Mouse (Mus musculus) kidney, embryonic 16.5 days (tissue): Measurements from ENCODE around the gene Dusp11. TPM values are rescaled to one million over a fixed set of nuclear protein-coding genes. Genes with fewer than 3 reads are reported as not detected.
"Not testable (repeated sequence)": the region's sequence is repeated elsewhere in the genome, so short reads cannot be mapped to it uniquely, and the experiment has no call there.

Source experiments
- ATAC-seq: fragments of 200-750 bp; cut with Nextera tagmentation; 2 replicates; pipeline ENCODE4 v1.8.0; 2017; ENCODE audit warnings: moderate TSS enrichment; ENCODE audit not compliant: low FRiP score, low TSS enrichment
- H3K27ac ChIP-seq: fragments of 300-500 bp; sonication (generic); 2 replicates; pipeline ENCODE4 v1.5.1; 2014; ENCODE audit warnings: low read length
- H3K27me3 ChIP-seq: fragments of 300-500 bp; sonication (generic); 2 replicates; pipeline ENCODE4 v1.6.1; 2014; ENCODE audit warnings: low read length, control low read depth, mixed read lengths; ENCODE audit not compliant: insufficient read depth
- H3K36me3 ChIP-seq: fragments of 300-500 bp; sonication (generic); 2 replicates; pipeline ENCODE4 v1.6.1; 2014; ENCODE audit warnings: low read length, control low read depth, mixed read lengths; ENCODE audit not compliant: insufficient read depth
- H3K4me1 ChIP-seq: fragments of 300-500 bp; sonication (generic); 2 replicates; pipeline ENCODE4 v1.6.1; 2014; ENCODE audit warnings: low read length, control low read depth, mixed read lengths; ENCODE audit not compliant: insufficient read depth
- H3K4me2 ChIP-seq: fragments of 300-500 bp; sonication (generic); replicated peaks from 2 replicates; pipeline ENCODE4 v1.6.1; 2014; ENCODE audit warnings: low read depth, low read length
- H3K4me3 ChIP-seq: fragments of 300-500 bp; sonication (generic); 2 replicates; pipeline ENCODE4 v1.5.1; 2014; ENCODE audit warnings: mild to moderate bottlenecking, low read length
- H3K9ac ChIP-seq: fragments of 300-500 bp; sonication (generic); replicated peaks from 2 replicates; pipeline ENCODE4 v1.6.1; 2014; ENCODE audit warnings: low read length
- H3K9me3 ChIP-seq: fragments of 300-500 bp; sonication (generic); 2 replicates; pipeline ENCODE4 v1.6.1; 2016; ENCODE audit warnings: low read length, control low read depth
- WGBS: fragments of 180-500 bp; shearing (Covaris S2); extraction: QIAGEN DNeasy Blood & Tissue Kit; methylation state at CpG from one replicate; pipeline ENCODE4 v1.1.7; 2014; 5-methylcytosine and 5-hydroxymethylcytosine counted together
- polyA plus RNA-seq: library from polyadenylated mRNA; unstranded; fragments of >200 nt; fragmentation: Nextera tagmentation; extraction: Ambion mirVana; gene quantifications from 2 replicates; pipeline ENCODE4 v1.2.1, GENCODE M21; 2015

The Dusp11 gene
- polyA plus RNA-seq, 1 experiment from 2014 or later, result 40.5 TPM

- H3K27ac ChIP-seq, H3K4me2 ChIP-seq, H3K4me3 ChIP-seq, H3K9me3 ChIP-seq, H3K9ac ChIP-seq, H3K36me3 ChIP-seq, H3K27me3 ChIP-seq, H3K4me1 ChIP-seq, ATAC-seq: not testable (repeated sequence)
- 83% methylated on average over 6 of the region's 8 CpGs for WGBS
Observed at GRCm38 (mm10) chr6:85898596-85899475, 62.6 kb downstream of the Dusp11 start.

- not testable (repeated sequence) for H3K36me3 ChIP-seq, H3K27me3 ChIP-seq, H3K4me1 ChIP-seq, H3K27ac ChIP-seq, H3K4me2 ChIP-seq, ATAC-seq, H3K4me3 ChIP-seq, H3K9ac ChIP-seq, H3K9me3 ChIP-seq
- 73% methylated on average over 25 of the region's 25 CpGs for WGBS
Observed at GRCm38 (mm10) chr6:85895061-85895648, 66.3 kb downstream of the Dusp11 start.

Other genes starting within 250 kb of the Dusp11 start
- gene Nat8f7, start 248.5 kb downstream of the Dusp11 start, polyA plus RNA-seq, result not detected in 2 replicates
- gene Nat8f3, start 195.9 kb downstream of the Dusp11 start, polyA plus RNA-seq, result 0.14 and 0.19 TPM in 2 replicates
- gene Nat8f6, start 140.7 kb downstream of the Dusp11 start, polyA plus RNA-seq, result 0.20 TPM in 1 of 2 replicates, not detected in the other
- gene Nat8f5, start 140.7 kb downstream of the Dusp11 start, polyA plus RNA-seq, result 0.32 TPM in 1 of 2 replicates, not detected in the other
- 2.6 and 4.3 TPM in 2 replicates for gene Nat8, start 129.6 kb downstream of the Dusp11 start, polyA plus RNA-seq
- 2.7 and 3.8 TPM in 2 replicates for gene Nat8f2, start 92.5 kb downstream of the Dusp11 start, polyA plus RNA-seq
- gene Nat8f4, start 56.8 kb downstream of the Dusp11 start, polyA plus RNA-seq, result 8.2 and 8.6 TPM in 2 replicates
- 35.3 and 41.1 TPM in 2 replicates for gene Tprkb, start 49.8 kb downstream of the Dusp11 start, polyA plus RNA-seq
- gene Nat8f1, start 46.0 kb downstream of the Dusp11 start, polyA plus RNA-seq, result 96.6 and 128 TPM in 2 replicates
- not detected in 2 replicates for gene Figla, start 54.5 kb upstream of the Dusp11 start, polyA plus RNA-seq
- gene Add2, start 67.0 kb upstream of the Dusp11 start, polyA plus RNA-seq, result 5.0 and 6.0 TPM in 2 replicates
- gene Tgfa, start 233.6 kb upstream of the Dusp11 start, polyA plus RNA-seq, result 7.7 and 9.1 TPM in 2 replicates